Mouse (Mus musculus): ENCODE results near the gene Magi2. TPM values are rescaled to one million over a fixed set of nuclear protein-coding genes. Genes with fewer than 3 reads are reported as not detected.

Magi2 gene
- polyA plus RNA-seq, 1 experiment from 2014 or later, result 22.3 TPM

DNA sequence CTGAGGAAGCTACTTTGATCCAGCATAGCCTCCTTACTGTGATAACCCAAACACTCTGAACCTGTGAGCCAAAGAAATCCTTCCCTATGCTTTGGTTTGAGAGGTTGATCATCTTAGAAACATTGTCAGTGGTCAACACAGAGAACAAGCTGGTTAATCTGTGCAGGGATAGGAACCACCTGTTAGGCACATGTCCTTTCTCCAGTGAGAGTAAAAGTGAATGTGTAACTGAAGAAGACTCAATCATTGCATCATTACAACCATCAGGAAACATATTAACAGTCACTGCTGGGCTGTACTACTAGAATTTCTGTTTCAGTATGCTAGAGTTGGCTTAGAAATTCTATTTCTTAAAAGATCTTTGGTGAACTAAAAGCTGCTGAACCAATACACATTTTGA lies 558.5 kb downstream of the Magi2 start:
- Histone ChIP-seq H3K4me1 (peaks cover 10% of the 10 kb centered on the region), H3K9ac (no peak overlapping the region), H3K27ac (no peak overlapping the region)

DNA sequence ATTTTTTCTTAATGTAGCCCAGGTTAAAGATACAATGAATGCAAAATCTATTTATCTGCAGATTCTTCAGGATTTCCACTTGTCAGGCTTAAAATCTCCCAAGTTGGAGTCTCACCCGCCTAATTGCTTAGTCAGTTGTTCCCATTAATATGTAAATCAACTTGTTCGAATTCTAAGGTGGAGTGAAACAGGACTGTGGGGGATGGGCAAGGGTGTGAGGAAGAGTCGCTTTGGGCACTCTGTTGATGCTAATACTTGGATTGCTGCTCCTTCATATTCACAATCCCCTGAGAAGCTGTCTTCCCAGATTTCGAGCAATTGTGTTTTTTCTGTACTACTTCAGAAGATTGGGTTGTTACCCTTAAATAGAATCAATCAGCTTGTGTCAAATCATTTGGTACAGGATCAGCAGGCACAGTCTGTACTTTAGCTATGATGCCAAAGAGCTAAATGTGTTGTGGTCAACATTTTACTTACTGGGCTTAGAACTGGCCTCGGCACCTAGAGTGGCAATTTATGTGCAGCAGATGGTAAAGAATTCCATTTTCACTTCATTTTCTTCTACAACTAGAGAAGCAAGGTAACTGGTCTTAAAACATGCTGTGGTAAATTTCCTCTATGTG lies 560.8 kb downstream of the Magi2 start:
- H3K9me3 ChIP-seq, result peaks cover 5% of the 10 kb centered on the region; the same call in 1 of the 2 replicates
- H3K27ac ChIP-seq, result no peak overlapping the region
- H3K4me1 ChIP-seq, result peaks cover 10% of the 10 kb centered on the region
- H3K4me3 ChIP-seq (replicated peaks), result no peak overlapping the region
- no peaks in the 10 kb centered on the region for H3K36me3 ChIP-seq (replicated peaks)
- H3K27me3 ChIP-seq, result no peaks in the 10 kb centered on the region
- ATAC-seq (ENCODE audit: low FRiP score), result peak; percentile 91
- no peak overlapping the region for H3K4me2 ChIP-seq
- H3K9ac ChIP-seq, result no peak overlapping the region
- WGBS, result 20% methylated on average over 5 of the region's 5 CpGs

More for the DNA sequence above, 558.5 kb downstream of the Magi2 start:
- Histone ChIP-seq H3K4me2 (no peak overlapping the region), H3K36me3 (replicated peaks) (no peaks in the 10 kb centered on the region), H3K4me3 (replicated peaks) (no peak overlapping the region), H3K9me3 (no peaks in the 10 kb centered on the region), H3K27me3 (no peaks in the 10 kb centered on the region)
- no peak for ATAC-seq (ENCODE audit: low FRiP score)

DNA sequence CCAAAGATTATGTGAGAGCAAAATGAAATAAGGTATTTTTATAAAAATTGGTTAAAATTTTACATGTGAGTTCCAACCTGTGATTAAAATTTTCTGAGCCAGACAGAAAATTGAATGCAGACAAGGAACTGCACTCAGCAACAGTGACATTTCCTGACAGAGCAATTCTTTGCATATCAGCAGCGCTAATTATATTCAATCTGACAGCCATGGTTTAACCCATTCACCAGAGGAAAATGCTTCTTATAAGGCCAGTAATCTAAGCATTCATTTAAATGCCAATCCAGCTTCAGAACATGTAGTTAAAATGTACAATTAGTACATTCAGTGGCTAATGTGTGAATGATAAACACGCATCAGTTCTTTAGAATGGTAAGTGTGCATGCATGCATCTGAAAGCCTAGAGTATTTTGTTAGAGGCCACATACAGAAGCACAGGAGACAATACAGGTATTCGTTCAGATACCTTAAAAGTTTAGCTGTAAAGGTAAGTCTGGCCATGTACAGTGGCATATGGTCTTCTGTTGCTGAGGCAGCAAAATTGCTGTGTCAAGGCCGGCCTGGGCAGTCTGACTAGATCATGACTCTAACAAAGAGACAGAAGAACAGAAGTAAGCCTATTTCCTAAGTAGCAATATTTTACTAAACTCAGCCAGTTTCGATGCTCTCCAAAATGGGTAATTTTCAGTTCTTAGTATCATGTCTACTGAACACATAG lies 576.4 kb downstream of the Magi2 start:
- H3K4me2 ChIP-seq, result no peak overlapping the region
- no peaks in the 10 kb centered on the region for H3K9me3 ChIP-seq
- peak; percentile 80; the same call in 1 of the 2 replicates for ATAC-seq (ENCODE audit: low FRiP score)

GRCm38 (mm10) chr5:19822502-19822901 lies 595.7 kb downstream of the Magi2 start:
- Histone ChIP-seq H3K4me1 (no peaks in the 10 kb centered on the region), H3K36me3 (replicated peaks) (no peaks in the 10 kb centered on the region), H3K9ac (no peak overlapping the region), H3K4me3 (replicated peaks) (no peak overlapping the region), H3K27ac (no peak overlapping the region), H3K4me2 (no peak overlapping the region), H3K27me3 (no peaks in the 10 kb centered on the region), H3K9me3 (no peaks in the 10 kb centered on the region)
- no peak for ATAC-seq (ENCODE audit: low FRiP score)
- 84% methylated on average over 2 of the region's 2 CpGs for WGBS

More for the DNA sequence above, 576.4 kb downstream of the Magi2 start:
- Histone ChIP-seq H3K36me3 (replicated peaks) (no peaks in the 10 kb centered on the region), H3K9ac (no peak overlapping the region), H3K27ac (0 out of 2 replicates have a peak overlapping the region, but pooled peaks have one; percentile 26), H3K4me1 (peaks cover 10% of the 10 kb centered on the region), H3K4me3 (replicated peaks) (no peak overlapping the region), H3K27me3 (no peaks in the 10 kb centered on the region)
- WGBS, result 62% methylated on average over 5 of the region's 5 CpGs

GRCm38 (mm10) chr5:19825943-19826342 lies 599.1 kb downstream of the Magi2 start:
- Histone ChIP-seq H3K36me3 (replicated peaks) (no peaks in the 10 kb centered on the region), H3K9me3 (no peaks in the 10 kb centered on the region), H3K4me3 (replicated peaks) (no peak overlapping the region), H3K4me1 (no peaks in the 10 kb centered on the region), H3K4me2 (no peak overlapping the region), H3K27ac (no peak overlapping the region), H3K27me3 (no peaks in the 10 kb centered on the region), H3K9ac (no peak overlapping the region)
- no peak for ATAC-seq (ENCODE audit: low FRiP score)
- WGBS, result 80% methylated on average over 2 of the region's 2 CpGs

GRCm38 (mm10) chr5:19829341-19829740 lies 602.5 kb downstream of the Magi2 start:
- Histone ChIP-seq H3K27me3 (no peaks in the 10 kb centered on the region), H3K9ac (no peak overlapping the region), H3K27ac (no peak overlapping the region), H3K4me2 (no peak overlapping the region), H3K4me3 (replicated peaks) (no peak overlapping the region), H3K9me3 (no peaks in the 10 kb centered on the region), H3K4me1 (no peaks in the 10 kb centered on the region), H3K36me3 (replicated peaks) (no peaks in the 10 kb centered on the region)
- WGBS, result 58% methylated on average over 2 of the region's 2 CpGs
- ATAC-seq (ENCODE audit: low FRiP score), result no peak

DNA sequence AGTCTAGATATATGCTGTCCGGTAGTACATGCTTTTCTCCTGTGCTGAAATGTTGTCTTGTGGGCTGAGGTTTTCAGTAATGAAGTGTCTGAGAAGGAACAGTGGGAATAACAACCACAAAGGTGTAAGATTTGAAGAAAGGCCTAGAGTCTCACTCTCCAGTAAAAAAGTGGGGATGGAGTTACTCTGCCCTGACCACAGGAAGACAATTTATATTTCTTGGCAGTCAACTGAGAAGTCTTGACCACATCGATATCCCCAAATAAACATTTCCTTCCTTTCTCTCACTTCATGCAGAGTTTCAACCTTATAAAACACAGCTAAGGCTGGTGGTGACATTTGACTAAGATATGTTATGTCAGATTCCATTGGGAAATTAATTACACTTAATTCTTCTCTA lies 636.0 kb downstream of the Magi2 start:
- WGBS, result 91% methylated on average over 2 of the region's 2 CpGs
- Histone ChIP-seq H3K4me1 (no peaks in the 10 kb centered on the region), H3K4me3 (replicated peaks) (no peak overlapping the region), H3K27ac (no peak overlapping the region), H3K9ac (no peak overlapping the region), H3K4me2 (no peak overlapping the region), H3K9me3 (no peaks in the 10 kb centered on the region), H3K27me3 (no peaks in the 10 kb centered on the region), H3K36me3 (replicated peaks) (no peaks in the 10 kb centered on the region)
- no peak for ATAC-seq (ENCODE audit: low FRiP score)

DNA sequence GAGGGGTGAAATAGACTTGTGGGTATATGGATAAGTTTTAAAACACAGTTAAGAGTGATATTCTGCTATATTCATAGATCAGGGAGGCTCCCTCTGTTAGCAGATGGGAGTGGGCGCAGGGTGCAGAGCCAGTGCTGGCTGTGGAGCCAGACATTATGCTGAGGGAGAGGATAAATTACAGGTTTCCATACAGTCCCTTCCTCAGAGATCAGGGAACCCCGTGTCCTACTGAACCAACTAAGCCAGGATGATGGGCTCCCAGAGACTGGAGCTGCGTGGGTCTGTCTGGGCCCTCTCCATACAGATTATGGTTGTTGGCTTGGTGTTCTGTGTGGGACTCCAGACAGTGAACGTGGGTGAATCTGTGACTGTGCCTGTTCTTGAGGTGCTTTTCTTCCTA lies 643.6 kb downstream of the Magi2 start:
- H3K9me3 ChIP-seq, result no peaks in the 10 kb centered on the region
- no peak for ATAC-seq (ENCODE audit: low FRiP score)
- WGBS, result 97% methylated on average over 4 of the region's 4 CpGs
- H3K27me3 ChIP-seq, result no peaks in the 10 kb centered on the region
- no peak overlapping the region for H3K27ac ChIP-seq
- no peaks in the 10 kb centered on the region for H3K4me1 ChIP-seq
- no peak overlapping the region for H3K9ac ChIP-seq
- no peaks in the 10 kb centered on the region for H3K36me3 ChIP-seq (replicated peaks)
- H3K4me2 ChIP-seq, result no peak overlapping the region
- H3K4me3 ChIP-seq (replicated peaks), result no peak overlapping the region

- 79% methylated on average over 3 of the region's 3 CpGs for WGBS
- no peak overlapping the region for H3K27ac ChIP-seq
- H3K9me3 ChIP-seq, result no peaks in the 10 kb centered on the region
- H3K4me3 ChIP-seq (replicated peaks), result no peak overlapping the region
- no peaks in the 10 kb centered on the region for H3K27me3 ChIP-seq
- no peak for ATAC-seq (ENCODE audit: low FRiP score)
- H3K4me1 ChIP-seq, result no peaks in the 10 kb centered on the region
- H3K4me2 ChIP-seq, result no peak overlapping the region
- no peaks in the 10 kb centered on the region for H3K36me3 ChIP-seq (replicated peaks)
- no peak overlapping the region for H3K9ac ChIP-seq
Observed at GRCm38 (mm10) chr5:19891693-19892092, 664.9 kb downstream of the Magi2 start.

DNA sequence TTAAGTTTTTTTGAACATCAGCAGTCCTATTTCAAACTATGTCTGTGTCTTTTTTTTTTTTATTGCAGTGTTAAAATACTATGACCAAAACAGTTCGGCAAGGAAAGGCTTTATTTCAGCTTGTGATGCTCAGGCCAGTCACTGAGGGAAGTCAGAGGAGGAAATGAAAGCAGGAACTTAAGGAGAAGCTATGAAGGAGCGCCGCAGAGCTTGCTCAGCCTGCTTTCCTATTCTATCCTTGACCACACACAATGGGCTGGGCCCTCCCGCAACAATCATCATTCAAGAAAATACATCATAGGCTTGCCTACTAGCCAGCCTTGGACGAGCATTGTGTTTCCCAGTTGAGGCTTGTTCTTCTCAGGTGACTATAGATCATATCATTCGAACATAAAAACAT lies 669.1 kb downstream of the Magi2 start:
- H3K27ac ChIP-seq, result no peak overlapping the region
- no peaks in the 10 kb centered on the region for H3K36me3 ChIP-seq (replicated peaks)
- no peaks in the 10 kb centered on the region for H3K27me3 ChIP-seq
- ATAC-seq (ENCODE audit: low FRiP score), result no peak
- no peak overlapping the region for H3K9ac ChIP-seq
- H3K4me1 ChIP-seq, result no peaks in the 10 kb centered on the region
- H3K4me3 ChIP-seq (replicated peaks), result no peak overlapping the region
- H3K9me3 ChIP-seq, result no peaks in the 10 kb centered on the region
- WGBS, result 80% methylated on average over 6 of the region's 6 CpGs
- H3K4me2 ChIP-seq, result no peak overlapping the region

GRCm38 (mm10) chr5:19901625-19902024 lies 674.8 kb downstream of the Magi2 start:
- Histone ChIP-seq H3K4me2 (no peak overlapping the region), H3K9me3 (no peaks in the 10 kb centered on the region), H3K36me3 (replicated peaks) (no peaks in the 10 kb centered on the region), H3K9ac (no peak overlapping the region), H3K4me3 (replicated peaks) (no peak overlapping the region), H3K27ac (no peak overlapping the region), H3K4me1 (0 out of 2 replicates have a peak, but pooled peaks cover 2% of the 10 kb centered on the region), H3K27me3 (no peaks in the 10 kb centered on the region)
- no peak for ATAC-seq (ENCODE audit: low FRiP score)
- WGBS, result 83% methylated on average over 8 of the region's 8 CpGs

DNA sequence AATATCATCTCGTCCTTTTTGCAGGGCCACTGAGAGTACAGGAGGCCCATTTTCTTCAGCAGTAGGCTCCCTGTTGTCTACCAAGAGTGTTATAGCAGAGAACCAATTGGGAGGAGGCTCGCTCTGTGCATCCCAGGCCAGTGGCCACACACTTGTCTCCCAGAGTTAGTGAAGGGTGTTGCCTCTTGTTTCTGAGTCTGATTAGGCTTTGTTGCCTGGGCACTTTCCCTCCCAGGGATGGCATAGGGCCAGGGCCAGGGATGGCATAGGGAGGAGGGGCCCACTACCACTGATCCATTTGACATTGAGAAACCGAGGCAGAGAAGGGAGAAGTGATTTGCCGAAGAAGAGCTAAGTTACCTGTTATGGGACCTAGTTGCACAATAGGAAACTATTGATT lies 679.8 kb downstream of the Magi2 start:
- Histone ChIP-seq H3K9me3 (no peaks in the 10 kb centered on the region), H3K4me3 (replicated peaks) (no peak overlapping the region), H3K27me3 (no peaks in the 10 kb centered on the region), H3K27ac (no peak overlapping the region), H3K4me1 (peaks cover 14% of the 10 kb centered on the region), H3K36me3 (replicated peaks) (no peaks in the 10 kb centered on the region), H3K9ac (no peak overlapping the region), H3K4me2 (no peak overlapping the region)
- ATAC-seq (ENCODE audit: low FRiP score), result peak; percentile 28; the same call in 1 of the 2 replicates
- 66% methylated on average over 4 of the region's 4 CpGs for WGBS
